Mouse (Mus musculus) E14TG2a.4 (cell line): ENCODE results near the gene Nme6.

Experiments
- CTCF ChIP-seq: conservative IDR thresholded peaks from 2 replicates; pipeline ENCODE4 v1.5.1; 2014; ENCODE audit warnings: low read length
- NANOG ChIP-seq: IDR thresholded peaks from 2 replicates; pipeline ENCODE4 v1.6.1; 2014; ENCODE audit warnings: borderline replicate concordance, low read length, mixed read lengths
- POU5F1 ChIP-seq: IDR thresholded peaks from 2 replicates; pipeline ENCODE4 v1.6.1; 2014; ENCODE audit warnings: low read length, borderline replicate concordance

DNA sequence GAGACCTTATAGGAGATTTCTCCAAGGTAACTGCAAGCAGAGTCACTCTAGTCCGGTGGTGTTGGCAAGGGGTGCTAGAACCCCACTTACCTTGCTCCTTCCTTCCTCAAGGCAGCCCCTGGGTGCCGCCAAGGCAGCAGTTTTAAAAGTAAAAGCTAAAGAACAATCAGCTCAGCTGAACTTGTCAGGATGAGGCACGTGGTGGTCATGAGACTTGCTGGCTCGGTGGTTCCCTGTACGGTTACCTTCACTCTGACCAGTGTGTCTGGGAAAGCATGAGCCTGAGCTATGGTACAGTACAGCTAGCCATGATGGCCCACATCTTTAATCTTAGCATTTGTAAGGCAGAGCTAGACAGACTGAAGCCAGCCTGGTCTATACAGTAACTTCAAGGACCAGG is 54.8 kb downstream of the Nme6 start:
- TF ChIP-seq CTCF (no peak), POU5F1 (no peak), NANOG (no peak)
